Mouse (Mus musculus): ENCODE data around the gene Traf5. TPM values are rescaled to one million over a fixed set of nuclear protein-coding genes. Genes with fewer than 3 reads are reported as not detected.

Gene Traf5
- polyA plus RNA-seq, 1 experiment: 10.4 TPM

Other genes with a start within 250 kb of the Traf5 start
- gene Slc30a1, start 185.8 kb downstream of the Traf5 start, polyA plus RNA-seq (2012; rRNA removed): 22.3 and 22.9 TPM in 2 replicates
- 2.0 and 2.6 TPM in 2 replicates for gene Rd3, start 115.2 kb downstream of the Traf5 start, polyA plus RNA-seq (2012; rRNA removed)
- gene Rcor3, start 45.5 kb upstream of the Traf5 start, polyA plus RNA-seq (2012; rRNA removed): 28.3 and 37.0 TPM in 2 replicates
- gene Kcnh1, start 98.2 kb upstream of the Traf5 start, polyA plus RNA-seq (2012; rRNA removed): 23.3 and 26.1 TPM in 2 replicates